Mouse (Mus musculus): ENCODE measurements at regions not wholly inside any gene's neighbourhood (a gene's known extent, or its start where the extent isn't known, plus 50 kb on each side); places are given as distances from the start of the nearest gene placed in this dataset.

DNA sequence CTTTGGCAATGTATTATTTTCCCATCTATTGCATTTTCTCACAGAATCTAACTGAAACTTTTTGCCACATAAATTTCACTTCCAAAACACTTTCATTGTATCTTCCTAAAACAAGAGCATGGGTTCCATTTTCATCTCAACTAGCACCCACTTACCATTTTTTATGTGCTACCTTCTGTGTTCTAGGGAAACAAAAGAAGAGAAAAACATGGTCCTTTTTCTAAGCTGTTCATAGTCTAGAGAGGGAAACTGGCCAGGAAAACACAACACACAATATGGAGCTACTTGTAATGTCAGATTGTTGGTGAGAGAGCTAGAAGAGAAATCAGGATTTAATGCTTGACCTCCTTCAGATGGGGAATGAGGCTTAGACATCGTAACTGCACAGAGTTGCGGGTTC, 361.6 kb upstream of the Gm11042 start:
- no peak for ATAC-seq (ENCODE audit: extremely low read depth, insufficient number of reproducible peaks, low FRiP score, low TSS enrichment)
- no peak overlapping the region for H3K27ac ChIP-seq (replicated peaks)
- no peaks in the 10 kb centered on the region for H3K36me3 ChIP-seq
- H3K4me2 ChIP-seq = no peak overlapping the region
- no peaks in the 10 kb centered on the region for H3K27me3 ChIP-seq (replicated peaks)
- H3K9me3 ChIP-seq = no peaks in the 10 kb centered on the region
- H3K9ac ChIP-seq = no peak overlapping the region
- WGBS = 80% methylated on average over 2 of the region's 2 CpGs
- no peak overlapping the region for H3K4me3 ChIP-seq
- no peaks in the 10 kb centered on the region for H3K4me1 ChIP-seq

DNA sequence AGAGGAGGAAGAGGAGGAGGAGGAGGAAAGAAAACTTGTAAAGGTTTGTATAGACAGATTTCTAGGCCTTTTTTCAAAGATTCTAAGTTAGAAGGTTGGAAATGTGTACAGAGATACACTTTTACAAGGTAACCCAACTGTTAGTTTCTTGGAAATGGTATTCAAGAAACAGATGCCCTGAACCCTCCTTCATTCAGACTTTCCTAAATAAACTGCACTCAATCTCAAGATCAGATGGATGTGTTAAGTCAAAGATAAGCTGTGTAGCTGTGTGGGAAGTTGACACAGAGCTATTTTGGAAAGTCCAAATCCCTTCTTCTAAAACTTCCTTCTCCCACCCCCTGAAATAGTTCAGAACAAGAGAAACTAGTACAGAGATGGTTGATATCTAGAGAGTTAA, 342.2 kb upstream of the Gm11042 start:
- no peak for ATAC-seq (ENCODE audit: extremely low read depth, insufficient number of reproducible peaks, low FRiP score, low TSS enrichment)
- no peaks in the 10 kb centered on the region for H3K4me1 ChIP-seq
- no peaks in the 10 kb centered on the region for H3K27me3 ChIP-seq (replicated peaks)
- H3K9me3 ChIP-seq = no peaks in the 10 kb centered on the region
- H3K36me3 ChIP-seq = no peaks in the 10 kb centered on the region
- no peak overlapping the region for H3K27ac ChIP-seq (replicated peaks)
- H3K4me3 ChIP-seq = no peak overlapping the region
- H3K9ac ChIP-seq = no peak overlapping the region
- no peak overlapping the region for H3K4me2 ChIP-seq

DNA sequence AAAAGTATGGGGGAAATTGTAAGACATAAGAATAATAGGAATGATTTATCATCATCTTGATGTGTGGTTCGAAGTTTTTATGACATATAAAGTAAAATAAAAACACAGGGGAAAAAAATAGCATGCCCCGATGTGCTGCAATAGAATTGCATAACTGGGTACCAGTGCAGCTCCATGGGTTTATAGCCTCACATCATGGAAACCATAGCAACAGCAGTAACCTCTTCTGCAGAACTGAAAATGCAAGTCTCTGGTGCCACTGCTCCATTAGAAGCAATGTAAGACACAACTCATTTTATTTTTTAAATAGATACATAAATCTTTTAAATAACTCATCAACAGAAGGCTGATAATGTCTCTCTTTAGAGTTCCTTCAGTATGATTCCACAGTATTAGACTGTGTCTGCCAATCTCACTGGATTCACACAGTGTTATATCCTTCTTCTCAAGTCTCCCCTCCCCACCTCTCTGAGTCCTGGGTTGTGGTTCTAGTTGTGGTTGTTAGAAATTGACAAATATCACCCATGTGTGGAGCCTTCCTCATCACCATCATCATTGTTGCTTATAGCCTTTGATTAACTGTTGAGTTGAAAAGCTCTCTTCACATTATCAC, 340.9 kb upstream of the Gm11042 start:
- H3K36me3 ChIP-seq = no peaks in the 10 kb centered on the region
- ATAC-seq (ENCODE audit: extremely low read depth, insufficient number of reproducible peaks, low FRiP score, low TSS enrichment) = no peak
- no peak overlapping the region for H3K9ac ChIP-seq
- H3K4me1 ChIP-seq = no peaks in the 10 kb centered on the region
- no peaks in the 10 kb centered on the region for H3K27me3 ChIP-seq (replicated peaks)
- WGBS = 50% methylated on average over 2 of the region's 2 CpGs
- no peak overlapping the region for H3K27ac ChIP-seq (replicated peaks)
- H3K9me3 ChIP-seq = no peaks in the 10 kb centered on the region
- no peak overlapping the region for H3K4me2 ChIP-seq
- H3K4me3 ChIP-seq = no peak overlapping the region

DNA sequence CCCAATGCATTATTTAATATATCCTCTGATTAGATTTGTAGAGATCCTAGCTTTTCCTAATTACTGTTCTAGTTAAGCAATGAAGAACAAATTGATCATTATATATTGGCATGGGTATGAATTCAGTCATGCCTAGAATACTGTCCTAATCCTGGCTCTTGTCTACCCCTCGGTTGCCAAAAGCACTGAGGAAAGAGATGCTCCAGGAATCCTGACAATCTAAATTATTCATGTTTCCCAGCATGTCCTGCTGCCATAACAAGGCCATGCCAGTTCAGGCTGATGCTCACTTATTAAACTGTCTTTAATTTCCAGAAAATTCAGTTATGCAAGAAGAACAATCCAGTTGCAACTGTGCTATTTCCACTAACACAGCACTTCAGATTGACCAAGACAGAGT, 335.1 kb upstream of the Gm11042 start:
- no peaks in the 10 kb centered on the region for H3K4me1 ChIP-seq
- 63% methylated on average over 1 of the region's 1 CpGs for WGBS
- no peaks in the 10 kb centered on the region for H3K36me3 ChIP-seq
- no peak overlapping the region for H3K4me2 ChIP-seq
- ATAC-seq (ENCODE audit: extremely low read depth, insufficient number of reproducible peaks, low FRiP score, low TSS enrichment) = no peak
- H3K4me3 ChIP-seq = no peak overlapping the region
- no peaks in the 10 kb centered on the region for H3K9me3 ChIP-seq
- no peaks in the 10 kb centered on the region for H3K27me3 ChIP-seq (replicated peaks)
- no peak overlapping the region for H3K27ac ChIP-seq (replicated peaks)
- H3K9ac ChIP-seq = no peak overlapping the region

DNA sequence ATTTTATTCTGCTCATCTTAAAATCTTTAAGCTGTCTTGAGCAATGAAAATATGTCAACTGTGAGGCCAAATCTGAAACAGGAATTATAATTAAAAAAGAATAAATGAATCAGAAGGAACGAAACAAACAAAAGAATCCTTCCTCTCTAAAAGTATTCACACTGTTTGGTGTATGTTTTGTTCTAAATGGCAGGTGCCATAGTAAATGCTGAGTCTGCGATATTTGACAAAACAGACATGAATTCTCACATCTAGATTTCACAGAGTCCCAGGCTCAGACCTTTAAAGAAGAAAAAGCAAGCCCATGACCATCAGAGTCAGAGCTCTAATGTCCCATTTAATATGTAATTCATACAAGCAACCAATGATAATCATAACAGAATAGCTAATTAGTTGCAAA, 316.6 kb upstream of the Gm11042 start:
- H3K4me2 ChIP-seq = no peak overlapping the region
- 63% methylated on average over 2 of the region's 2 CpGs for WGBS
- no peaks in the 10 kb centered on the region for H3K4me1 ChIP-seq
- H3K9me3 ChIP-seq = no peaks in the 10 kb centered on the region
- no peak overlapping the region for H3K9ac ChIP-seq
- no peak overlapping the region for H3K4me3 ChIP-seq
- no peak for ATAC-seq (ENCODE audit: extremely low read depth, insufficient number of reproducible peaks, low FRiP score, low TSS enrichment)
- H3K27me3 ChIP-seq (replicated peaks) = no peaks in the 10 kb centered on the region
- H3K27ac ChIP-seq (replicated peaks) = no peak overlapping the region
- H3K36me3 ChIP-seq = no peaks in the 10 kb centered on the region

DNA sequence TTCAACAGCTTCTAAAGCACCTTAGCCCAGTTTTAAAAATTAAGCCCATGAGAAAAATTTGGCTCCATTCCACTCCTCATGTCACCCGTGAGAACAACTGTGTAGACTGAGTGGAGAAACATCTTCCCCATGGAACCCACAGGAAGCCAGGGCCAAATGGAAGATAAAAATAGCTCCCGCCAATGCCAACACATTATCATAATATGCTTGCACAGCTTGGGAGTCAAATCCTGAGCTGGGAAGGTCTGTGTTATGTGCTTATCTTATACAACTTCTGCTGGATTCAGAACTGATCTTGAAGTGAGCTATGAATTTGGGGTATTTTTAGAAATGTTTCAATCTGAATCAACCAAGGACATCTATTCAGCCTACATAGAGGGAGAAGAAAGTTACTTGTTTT, 279.0 kb upstream of the Gm11042 start:
- Histone ChIP-seq H3K4me2 (no peak overlapping the region), H3K36me3 (no peaks in the 10 kb centered on the region), H3K27ac (replicated peaks) (peak overlapping the region; percentile 47; the same call in 1 of the 2 replicates), H3K9me3 (no peaks in the 10 kb centered on the region), H3K27me3 (replicated peaks) (no peaks in the 10 kb centered on the region), H3K9ac (no peak overlapping the region), H3K4me1 (peaks cover 9% of the 10 kb centered on the region), H3K4me3 (no peak overlapping the region)
- 9% methylated on average over 2 of the region's 2 CpGs for WGBS
- ATAC-seq (ENCODE audit: extremely low read depth, insufficient number of reproducible peaks, low FRiP score, low TSS enrichment) = no peak

DNA sequence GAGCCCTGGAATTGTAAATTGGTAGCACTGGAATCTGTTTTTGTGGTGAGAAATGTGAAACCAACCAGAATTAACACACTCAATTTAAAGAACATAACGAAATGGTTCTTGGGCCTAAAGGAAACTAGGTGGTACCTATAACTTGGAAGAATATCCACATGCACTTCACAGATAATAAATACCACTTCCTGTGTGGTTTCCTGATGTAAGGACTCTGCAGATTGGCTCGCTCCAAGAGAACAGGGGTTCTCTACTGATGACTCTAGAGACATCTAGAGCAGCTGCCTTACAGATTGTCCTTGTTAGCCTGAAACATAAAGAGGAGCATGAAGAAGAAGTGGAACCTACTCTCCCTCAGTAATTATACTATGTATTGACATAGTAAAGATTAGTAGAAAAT, 238.4 kb upstream of the Gm11042 start:
- Histone ChIP-seq H3K9ac (no peak overlapping the region), H3K4me2 (no peak overlapping the region), H3K27ac (replicated peaks) (no peak overlapping the region), H3K36me3 (no peaks in the 10 kb centered on the region), H3K4me1 (no peaks in the 10 kb centered on the region), H3K9me3 (no peaks in the 10 kb centered on the region), H3K27me3 (replicated peaks) (no peaks in the 10 kb centered on the region), H3K4me3 (no peak overlapping the region)
- 73% methylated on average over 2 of the region's 2 CpGs for WGBS
- ATAC-seq (ENCODE audit: extremely low read depth, insufficient number of reproducible peaks, low FRiP score, low TSS enrichment) = no peak

DNA sequence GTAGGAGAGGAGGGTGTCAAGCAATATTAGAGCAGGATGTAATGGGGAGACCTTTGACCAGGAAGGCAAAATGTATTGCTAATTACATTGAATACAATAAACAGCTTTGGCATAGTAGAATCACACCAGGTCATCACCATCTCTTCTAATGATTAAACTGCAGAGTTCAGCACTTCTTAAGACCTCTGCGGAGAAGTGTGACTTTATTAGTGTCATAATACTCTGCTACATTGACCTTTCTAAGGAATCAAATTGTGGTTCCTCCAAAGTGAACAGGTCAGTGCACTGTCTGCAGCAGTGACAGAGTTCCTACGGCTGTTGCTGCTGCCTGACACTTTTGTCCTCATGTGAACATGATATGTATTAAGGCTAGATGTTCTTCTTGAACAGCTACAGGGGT, 228.0 kb upstream of the Gm11042 start:
- no peaks in the 10 kb centered on the region for H3K27me3 ChIP-seq (replicated peaks)
- no peak for ATAC-seq (ENCODE audit: extremely low read depth, insufficient number of reproducible peaks, low FRiP score, low TSS enrichment)
- WGBS = 70% methylated on average over 2 of the region's 2 CpGs

DNA sequence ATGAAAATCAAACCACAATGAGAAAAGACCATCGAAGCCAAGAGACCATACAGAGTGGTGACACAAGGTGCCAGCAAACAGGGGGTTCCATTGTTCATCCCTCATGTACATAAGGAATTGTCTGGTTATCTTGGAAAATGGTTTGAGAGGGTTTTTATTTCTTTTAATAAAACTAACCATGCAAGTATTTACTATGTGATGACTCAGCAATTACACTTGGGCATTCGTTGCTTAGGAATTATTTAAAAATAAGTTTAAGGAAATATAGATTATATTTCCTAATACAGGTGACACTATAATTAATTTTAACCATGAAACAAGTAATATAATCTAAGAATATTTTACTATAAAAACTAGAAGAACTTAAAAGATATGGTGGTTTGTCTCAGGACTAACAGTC, 218.7 kb upstream of the Gm11042 start:
- H3K9me3 ChIP-seq = no peaks in the 10 kb centered on the region
- H3K27ac ChIP-seq (replicated peaks) = no peak overlapping the region
- H3K27me3 ChIP-seq (replicated peaks) = no peaks in the 10 kb centered on the region
- H3K4me2 ChIP-seq = no peak overlapping the region
- 67% methylated on average over 2 of the region's 2 CpGs for WGBS
- H3K36me3 ChIP-seq = no peaks in the 10 kb centered on the region
- H3K9ac ChIP-seq = no peak overlapping the region
- no peaks in the 10 kb centered on the region for H3K4me1 ChIP-seq
- no peak overlapping the region for H3K4me3 ChIP-seq
- no peak for ATAC-seq (ENCODE audit: extremely low read depth, insufficient number of reproducible peaks, low FRiP score, low TSS enrichment)

More for the DNA sequence above, 228.0 kb upstream of the Gm11042 start:
- H3K36me3 ChIP-seq = no peaks in the 10 kb centered on the region
- no peak overlapping the region for H3K4me3 ChIP-seq
- no peaks in the 10 kb centered on the region for H3K4me1 ChIP-seq
- H3K4me2 ChIP-seq = no peak overlapping the region
- no peak overlapping the region for H3K9ac ChIP-seq
- H3K27ac ChIP-seq (replicated peaks) = no peak overlapping the region
- H3K9me3 ChIP-seq = no peaks in the 10 kb centered on the region

DNA sequence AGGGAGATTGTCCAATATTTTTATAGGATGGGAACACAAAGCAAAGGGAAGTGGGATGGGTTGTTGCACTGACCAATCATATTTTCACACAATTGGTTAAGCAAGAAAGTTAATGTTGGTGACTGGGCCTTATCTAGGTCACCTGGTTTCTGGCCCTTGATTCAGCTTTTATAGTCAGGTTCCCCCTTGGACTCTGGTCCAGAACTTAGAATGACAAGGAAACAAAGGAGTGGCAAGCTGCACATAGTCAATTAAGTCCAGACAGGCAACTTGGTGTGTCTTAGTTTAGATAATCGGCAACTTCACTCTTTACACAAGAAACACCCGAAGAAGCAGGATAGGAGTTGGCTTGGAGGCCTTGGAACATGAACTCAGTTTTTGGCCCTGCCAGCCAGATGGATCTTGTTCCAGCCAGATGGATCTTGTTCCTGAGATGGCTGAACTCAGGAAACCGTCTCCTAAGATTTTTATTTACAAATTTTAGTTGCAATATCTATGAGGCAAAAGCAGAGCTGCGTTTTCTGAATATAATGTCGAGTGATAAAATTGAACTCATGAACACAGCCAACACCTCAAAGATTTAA, 212.9 kb upstream of the Gm11042 start:
- H3K4me2 ChIP-seq = no peak overlapping the region
- no peaks in the 10 kb centered on the region for H3K9me3 ChIP-seq
- H3K4me3 ChIP-seq = no peak overlapping the region
- H3K4me1 ChIP-seq = no peaks in the 10 kb centered on the region
- H3K36me3 ChIP-seq = no peaks in the 10 kb centered on the region
- H3K27me3 ChIP-seq (replicated peaks) = no peaks in the 10 kb centered on the region
- H3K27ac ChIP-seq (replicated peaks) = no peak overlapping the region
- ATAC-seq (ENCODE audit: extremely low read depth, insufficient number of reproducible peaks, low FRiP score, low TSS enrichment) = no peak
- WGBS = 59% methylated on average over 5 of the region's 5 CpGs
- H3K9ac ChIP-seq = no peak overlapping the region

DNA sequence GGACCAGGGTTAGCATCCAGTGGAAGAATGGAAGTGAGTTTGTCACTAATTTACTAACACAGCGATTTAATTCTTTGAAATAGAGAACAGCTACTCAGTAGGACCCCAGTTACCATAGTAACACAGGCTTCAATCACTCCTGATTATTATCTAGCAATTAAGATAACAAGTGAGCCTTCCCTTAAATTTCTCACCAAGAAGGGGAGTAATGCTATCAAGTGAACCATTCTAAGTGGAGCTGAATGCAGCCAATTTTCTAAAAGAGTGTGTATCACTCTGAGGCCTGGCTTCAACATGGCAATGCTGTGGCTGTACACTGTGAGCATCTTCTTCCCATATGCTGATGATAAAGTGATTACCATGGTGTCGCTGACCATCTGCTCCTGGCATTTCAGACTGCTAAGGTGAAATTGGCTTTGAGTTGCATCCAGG, 211.0 kb upstream of the Gm11042 start:
- 51% methylated on average over 2 of the region's 2 CpGs for WGBS

DNA sequence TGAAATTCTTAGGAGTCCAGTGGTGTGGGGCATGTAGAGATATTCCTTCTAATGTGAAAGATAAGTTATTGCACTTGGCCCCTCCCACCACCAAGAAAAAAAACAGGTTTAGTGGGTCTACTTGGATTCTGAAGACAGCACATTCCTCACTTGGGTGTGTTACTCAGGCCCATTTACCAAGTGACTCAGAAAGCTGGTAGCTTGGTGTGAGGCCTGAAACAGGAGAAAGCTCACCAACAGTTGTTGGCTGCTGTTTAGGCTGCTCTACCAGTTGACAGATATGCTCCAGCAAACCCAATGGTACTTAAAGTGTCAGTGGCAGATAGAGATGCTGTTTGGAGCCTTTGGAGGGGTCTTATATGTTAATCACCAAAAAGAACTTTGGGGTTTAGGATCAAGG, 207.8 kb upstream of the Gm11042 start:
- no peaks in the 10 kb centered on the region for H3K9me3 ChIP-seq

More for the DNA sequence above, 211.0 kb upstream of the Gm11042 start:
- no peaks in the 10 kb centered on the region for H3K9me3 ChIP-seq
- H3K27me3 ChIP-seq (replicated peaks) = no peaks in the 10 kb centered on the region
- H3K4me3 ChIP-seq = no peak overlapping the region
- no peak overlapping the region for H3K4me2 ChIP-seq
- no peak for ATAC-seq (ENCODE audit: extremely low read depth, insufficient number of reproducible peaks, low FRiP score, low TSS enrichment)
- no peaks in the 10 kb centered on the region for H3K36me3 ChIP-seq
- H3K27ac ChIP-seq (replicated peaks) = no peak overlapping the region
- H3K4me1 ChIP-seq = no peaks in the 10 kb centered on the region
- no peak overlapping the region for H3K9ac ChIP-seq

More for the DNA sequence above, 207.8 kb upstream of the Gm11042 start:
- no peak for ATAC-seq (ENCODE audit: extremely low read depth, insufficient number of reproducible peaks, low FRiP score, low TSS enrichment)
- no peaks in the 10 kb centered on the region for H3K4me1 ChIP-seq
- no peaks in the 10 kb centered on the region for H3K36me3 ChIP-seq
- H3K27me3 ChIP-seq (replicated peaks) = no peaks in the 10 kb centered on the region
- no peak overlapping the region for H3K4me3 ChIP-seq
- no peak overlapping the region for H3K27ac ChIP-seq (replicated peaks)
- H3K9ac ChIP-seq = no peak overlapping the region
- no peak overlapping the region for H3K4me2 ChIP-seq
